Mouse (Mus musculus): ENCODE data around the gene Abca17.

Abca17 gene

DNA sequence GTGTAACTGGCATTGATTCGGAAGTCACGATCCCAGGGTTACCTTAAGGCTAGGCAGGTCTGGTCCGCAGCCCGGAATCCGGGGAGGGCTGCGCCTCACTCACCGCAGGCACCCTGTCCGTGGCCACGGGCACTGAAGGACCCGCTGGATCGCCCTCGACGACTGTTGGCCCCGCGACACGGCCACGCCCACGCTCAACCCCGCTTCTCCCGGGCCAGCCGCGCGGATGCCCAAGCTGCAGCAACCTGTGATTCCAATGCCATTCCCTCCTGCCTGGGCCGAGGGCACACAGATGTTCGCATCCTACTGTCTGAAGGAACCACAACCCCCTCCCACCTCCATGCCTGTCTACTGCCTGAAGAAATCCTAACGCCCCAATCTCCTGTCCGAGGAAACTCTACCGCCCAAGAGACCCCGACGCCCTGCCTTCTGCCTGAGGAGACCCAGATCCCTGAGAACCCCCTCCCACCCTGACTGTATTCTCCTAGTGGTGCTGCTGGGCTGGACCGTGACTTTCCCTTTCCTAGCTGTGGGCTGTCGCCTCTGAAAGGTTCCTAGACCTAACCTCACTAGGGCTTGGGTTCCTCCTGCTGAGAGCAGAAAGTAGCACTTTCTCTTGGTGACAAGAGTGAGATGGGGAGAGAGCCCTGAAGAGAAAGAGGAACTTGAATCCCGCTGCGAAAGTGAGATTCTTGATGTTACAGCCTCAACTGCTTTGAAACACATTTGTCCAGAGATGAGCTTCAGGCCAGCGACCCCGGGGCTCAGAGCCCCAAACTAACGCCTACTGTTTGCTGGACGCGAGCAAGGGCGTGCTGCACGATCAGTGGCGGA is at the start of gene Abca17:
TSS of gene Abca17 (minus strand) at position 143 of the 834 bp plus-strand sequence.
- no peak for DNase-seq

DNA sequence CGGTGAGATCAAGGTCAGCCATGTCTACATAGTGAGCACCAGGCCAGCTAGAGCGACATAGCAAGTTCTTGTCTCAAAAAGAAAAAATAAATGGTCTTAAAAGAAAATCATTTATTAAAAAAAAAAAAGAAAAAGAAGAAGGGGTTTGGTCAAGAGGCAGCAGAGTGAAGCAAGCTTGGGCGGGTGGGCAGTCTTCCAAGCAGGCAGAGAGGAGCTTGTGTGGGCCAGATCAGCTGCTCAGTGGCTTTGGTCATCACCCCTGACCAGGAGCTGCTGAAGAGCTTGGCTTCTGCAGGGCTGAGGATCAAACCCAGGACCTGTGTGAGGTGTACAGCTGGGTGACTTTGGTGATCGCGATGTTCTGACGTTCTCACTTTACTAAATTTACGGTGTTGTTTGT is 43.6 kb upstream of the Abca17 start:
- DNase-seq: no peak

DNA sequence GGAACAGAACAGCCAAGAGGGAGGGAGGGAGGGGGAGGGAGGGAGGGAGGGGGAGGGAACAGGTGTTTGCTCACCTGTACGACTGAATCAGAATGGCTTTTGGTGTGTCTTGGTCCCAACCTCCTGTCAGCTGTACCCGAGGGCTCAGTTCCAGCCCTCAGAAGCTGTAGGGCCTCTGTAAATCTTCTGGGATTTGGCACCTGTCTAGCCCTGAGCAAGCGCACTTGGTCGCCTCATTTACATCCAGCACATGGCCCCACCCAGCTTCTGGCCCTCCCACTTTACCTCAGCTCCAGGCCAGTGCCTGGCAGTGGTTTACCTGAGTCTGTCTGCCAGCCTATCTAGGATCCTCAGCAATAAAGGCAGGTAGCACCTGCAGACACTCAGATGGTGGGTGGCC is 42.7 kb upstream of the Abca17 start:
- DNase-seq: no peak

DNA sequence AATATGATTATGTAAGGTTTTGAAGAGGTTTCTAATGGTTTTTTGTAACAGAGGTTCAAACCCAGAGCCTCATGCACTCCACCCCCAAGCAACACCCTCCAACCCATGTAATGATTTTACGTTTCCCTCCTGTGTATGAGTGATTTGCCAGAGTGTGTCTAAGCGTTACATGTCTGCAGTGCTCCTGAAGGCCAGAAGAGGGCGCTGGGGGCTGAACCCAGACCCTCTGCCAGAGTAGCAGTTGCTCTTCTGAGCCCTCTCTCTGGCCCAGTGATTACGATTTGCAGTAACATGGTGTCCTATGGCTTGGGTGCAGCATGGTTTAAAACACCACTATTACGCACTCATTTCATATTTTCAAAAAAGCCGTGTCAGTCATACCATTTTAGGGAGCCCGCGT is 40.3 kb upstream of the Abca17 start:
- DNase-seq: no peak

GRCm38 (mm10) chr17:24389865-24390264 is 39.0 kb upstream of the Abca17 start:
- DNase-seq: peak; percentile 30

- DNase-seq: no peak
Observed at GRCm38 (mm10) chr17:24388711-24389110, 37.8 kb upstream of the Abca17 start.

DNA sequence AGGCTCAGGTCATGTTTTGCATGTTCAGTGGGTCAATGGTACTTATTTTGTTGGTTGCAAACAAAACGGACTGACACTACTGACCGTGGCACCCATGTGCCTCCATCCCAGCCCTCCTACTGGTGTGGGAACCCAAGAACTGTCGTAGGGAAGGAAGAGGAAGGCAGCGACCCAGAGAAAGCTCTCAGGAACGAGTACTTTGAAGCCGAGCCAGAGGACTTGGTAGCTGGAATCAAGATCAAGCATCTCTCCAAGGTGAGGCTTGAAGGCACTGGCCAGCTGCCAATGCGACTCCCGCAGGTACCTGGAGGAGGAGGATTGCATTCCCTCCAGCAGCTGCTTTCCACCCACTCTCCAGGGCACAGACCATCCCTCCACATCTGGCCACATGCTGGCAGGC is 32.9 kb upstream of the Abca17 start:
- no peak for DNase-seq

DNA sequence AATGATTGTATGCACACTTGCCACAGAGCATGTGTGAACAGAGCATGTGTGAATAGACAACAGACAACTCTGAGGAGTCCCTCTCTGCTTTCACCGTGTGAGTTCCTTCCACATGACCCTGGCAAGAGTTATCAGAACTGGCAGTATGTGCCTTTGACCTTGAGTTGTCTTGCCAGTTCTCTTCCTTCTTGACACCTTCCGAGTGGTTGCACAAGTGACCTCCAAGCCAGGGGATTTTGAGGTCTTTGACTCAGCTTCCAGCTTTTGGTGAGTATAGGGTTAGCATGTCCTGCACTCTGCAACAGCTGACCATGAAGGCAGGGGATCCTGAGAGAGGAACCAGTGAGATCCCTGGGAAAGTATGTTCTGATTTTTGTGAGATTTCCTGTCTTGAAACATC is 27.6 kb upstream of the Abca17 start:
- no peak for DNase-seq

GRCm38 (mm10) chr17:24375886-24376285 is 25.0 kb upstream of the Abca17 start:
- no peak for DNase-seq

GRCm38 (mm10) chr17:24375094-24375712 is 24.3 kb upstream of the Abca17 start:
- no peak for DNase-seq

GRCm38 (mm10) chr17:24365863-24366262 is 15.0 kb upstream of the Abca17 start:
- DNase-seq: no peak

- no peak for DNase-seq
Observed at GRCm38 (mm10) chr17:24364461-24364860, 13.6 kb upstream of the Abca17 start.

DNA sequence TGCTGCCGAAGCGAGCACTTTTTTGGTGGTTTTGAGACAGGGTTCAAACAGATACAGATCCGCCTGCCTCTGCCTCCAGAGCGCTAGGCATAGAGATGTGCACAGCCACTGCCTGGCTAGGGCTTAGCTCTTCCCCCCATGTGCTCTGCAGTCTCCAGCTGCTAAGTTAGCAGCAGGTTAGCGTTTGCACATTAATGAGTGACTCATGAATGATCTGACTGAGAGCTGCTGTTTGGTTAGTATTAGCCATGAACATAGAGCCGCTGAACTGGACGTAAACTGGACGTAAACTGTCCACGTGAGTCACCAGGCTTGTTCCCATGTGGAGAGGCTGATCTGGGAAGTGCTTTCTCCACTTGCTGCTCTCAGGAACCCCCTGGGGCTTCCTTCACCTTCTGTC is 11.7 kb upstream of the Abca17 start:
- no peak for DNase-seq

DNA sequence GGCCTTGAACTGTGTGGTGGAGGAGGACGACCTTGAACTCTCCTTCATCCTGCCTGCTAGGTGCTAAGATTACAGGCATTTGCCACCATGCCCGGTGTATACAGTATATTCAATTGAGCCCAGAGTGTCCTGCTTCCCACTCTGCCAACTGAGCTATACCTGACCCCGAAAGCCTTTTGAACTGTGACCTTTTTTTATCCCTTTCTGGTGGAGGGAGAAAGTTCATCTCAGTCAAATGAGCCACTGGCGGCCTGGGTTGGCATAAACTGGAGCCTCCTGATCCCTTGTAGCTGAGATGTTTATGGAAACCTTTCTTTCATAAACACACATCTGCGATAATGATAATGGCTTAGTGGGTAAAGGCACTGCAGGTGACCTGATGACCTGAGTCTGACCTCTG is 10.4 kb upstream of the Abca17 start:
- no peak for DNase-seq

- no peak for DNase-seq
Observed at GRCm38 (mm10) chr17:24360841-24361240, 10.0 kb upstream of the Abca17 start.

DNA sequence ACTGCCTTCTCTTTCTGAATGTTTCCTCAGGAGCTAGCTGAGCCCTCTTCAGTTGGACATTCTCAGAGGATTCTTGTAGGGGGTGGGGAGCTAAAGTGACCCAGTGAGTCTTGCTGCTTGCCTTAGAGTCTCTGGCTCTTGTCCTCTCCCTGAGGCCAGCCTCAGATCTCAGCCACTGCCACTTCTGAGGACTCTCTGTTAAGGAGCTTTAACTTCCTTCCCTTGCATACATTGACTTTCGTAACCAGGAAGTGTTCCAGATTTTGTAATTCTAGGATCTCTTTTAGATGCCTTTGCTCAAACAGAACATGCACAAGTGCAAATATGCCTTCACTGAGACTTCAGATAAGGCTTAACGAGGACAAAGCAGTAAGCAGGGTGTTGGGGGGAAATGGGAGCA is 9.0 kb upstream of the Abca17 start:
- no peak for DNase-seq

- DNase-seq: no peak
Observed at GRCm38 (mm10) chr17:24359006-24359405, 8.1 kb upstream of the Abca17 start.

GRCm38 (mm10) chr17:24355284-24355683 is 4.4 kb upstream of the Abca17 start:
- DNase-seq: no peak

- no peak for DNase-seq
Observed at GRCm38 (mm10) chr17:24353960-24354359, 3.1 kb upstream of the Abca17 start.

DNA sequence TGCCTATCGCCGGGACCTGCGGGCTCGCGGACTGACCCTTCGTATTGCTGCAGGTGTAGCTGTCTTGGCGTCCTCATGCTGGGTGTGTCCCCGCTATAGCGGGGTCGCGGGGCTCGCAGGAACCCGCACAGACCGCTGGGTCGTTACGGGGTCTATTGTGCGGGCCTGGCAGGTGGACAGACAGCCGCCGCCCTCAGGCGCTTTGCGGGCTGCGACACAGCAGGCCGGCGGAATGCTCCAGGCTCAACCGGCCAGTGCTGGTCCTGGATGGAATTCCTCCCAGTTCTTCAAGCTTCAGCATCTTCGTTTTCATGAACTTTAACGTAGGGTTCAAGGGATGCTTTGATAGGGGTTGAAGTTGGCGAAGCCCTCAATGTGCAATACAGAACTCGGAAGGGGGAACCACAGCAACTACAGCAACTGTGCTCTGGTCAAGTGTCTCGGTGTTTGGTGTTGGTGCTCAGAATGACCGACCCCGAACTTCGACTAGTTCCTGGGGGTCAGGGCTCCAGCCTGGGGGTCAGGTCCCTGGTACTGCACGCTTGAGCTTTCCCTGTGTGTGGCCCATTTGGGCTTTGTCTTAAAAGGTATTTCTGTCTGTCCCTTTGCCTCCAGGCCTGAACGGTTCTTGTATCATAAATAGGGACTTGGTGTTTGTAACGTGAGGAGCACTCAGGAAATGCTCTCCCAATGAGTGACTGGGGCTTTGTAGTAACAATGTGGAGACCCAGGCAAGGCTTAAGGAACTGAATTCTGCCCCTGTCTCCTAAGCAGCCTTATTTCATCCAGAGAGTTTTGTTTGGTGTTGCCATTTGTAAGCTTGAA is 1.7 kb upstream of the Abca17 start:
- DNase-seq: no peak

DNA sequence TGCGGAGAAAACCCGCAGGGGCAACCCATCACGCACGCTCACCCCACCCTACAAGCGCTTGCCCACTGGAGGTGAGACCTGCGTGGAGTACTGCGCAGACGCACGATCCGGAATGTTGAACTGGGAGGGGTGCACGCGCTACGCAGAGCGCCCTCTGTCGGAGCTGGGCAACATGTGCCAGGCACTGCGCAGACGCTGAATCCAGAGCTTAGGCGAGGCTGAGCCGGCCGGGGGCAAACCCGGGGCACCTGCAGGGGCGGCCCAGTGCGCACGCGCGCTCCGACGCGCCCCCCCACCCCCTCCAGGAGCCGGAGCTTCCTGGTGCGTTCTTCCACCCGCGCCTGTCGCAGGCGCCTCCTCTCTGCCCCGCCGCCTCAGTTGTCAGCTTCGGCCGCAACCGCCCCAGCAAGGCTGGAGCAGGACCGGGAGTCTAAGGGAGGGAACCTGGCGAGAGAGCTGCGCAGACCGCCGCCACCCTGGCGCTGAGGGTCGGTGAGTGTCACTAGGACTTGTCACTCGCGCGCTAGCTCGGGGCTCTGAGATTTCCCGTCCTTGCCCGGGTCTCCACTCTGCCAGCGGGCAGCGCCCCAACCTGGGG is 991 bp upstream of the Abca17 start, which contains the start of gene Abca3:
TSS of gene Abca3 (plus strand) at position 191 of the 598 bp plus-strand sequence.
- peak; percentile 98 for DNase-seq

- no peak for DNase-seq
Observed at GRCm38 (mm10) chr17:24349176-24349575, 1.7 kb downstream of the Abca17 start.

GRCm38 (mm10) chr17:24346831-24347230 is 4.0 kb downstream of the Abca17 start:
- DNase-seq: no peak

All from right cerebral cortex, adult 18-20 months (tissue).